Mouse (Mus musculus) left cerebral cortex, adult 18-20 months (tissue): ENCODE data around the gene Lekr1. TPM values are rescaled to one million over a fixed set of nuclear protein-coding genes. Genes with fewer than 3 reads are reported as not detected.

Experiments
- DNase-seq, 2 experiments: peaks; one replicate each; pipeline ENCODE4 v3.0.0; 2021 to 2022; ENCODE audit warnings: low spot score in 2 of 2, mixed read lengths in 1 of 2
- microRNA-seq, 2 experiments: library from miRNA; unstranded; fragments of <30 nt; microRNA quantifications; one replicate each; pipeline ENCODE4 v1.2.0; 2021
- total RNA-seq, 2 experiments: library from RNA; stranded (reverse); gene quantifications; 2 replicates each; pipeline ENCODE4 v1.2.3; 2021

The Lekr1 gene
- total RNA-seq, 2 experiments from 2014 or later, result 6.9 to 7.3 TPM

DNA sequence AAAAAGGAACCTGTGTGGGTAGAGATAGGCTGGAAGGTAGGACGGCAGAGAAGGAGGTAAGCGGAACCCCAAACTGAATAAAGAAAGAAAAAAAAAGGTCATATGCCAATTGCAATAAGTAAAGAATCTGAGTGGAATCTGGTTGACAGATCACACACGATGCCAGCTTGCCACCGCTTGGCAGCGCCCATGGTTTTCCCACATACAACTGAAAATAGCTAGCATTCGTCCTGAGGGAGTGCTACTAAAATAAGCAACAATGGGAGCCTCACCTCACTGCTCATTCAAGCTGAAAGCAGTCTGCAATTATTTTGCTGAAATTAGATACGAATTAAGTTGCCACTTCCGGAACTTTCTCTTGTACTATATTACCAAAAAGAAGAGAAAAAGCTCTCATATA lies 202.9 kb downstream of the Lekr1 start:
- DNase-seq, result peak; percentile 19 to 53

- DNase-seq, result no peak
Measured at GRCm38 (mm10) chr3:65869724-65870123, 203.7 kb downstream of the Lekr1 start.

DNA sequence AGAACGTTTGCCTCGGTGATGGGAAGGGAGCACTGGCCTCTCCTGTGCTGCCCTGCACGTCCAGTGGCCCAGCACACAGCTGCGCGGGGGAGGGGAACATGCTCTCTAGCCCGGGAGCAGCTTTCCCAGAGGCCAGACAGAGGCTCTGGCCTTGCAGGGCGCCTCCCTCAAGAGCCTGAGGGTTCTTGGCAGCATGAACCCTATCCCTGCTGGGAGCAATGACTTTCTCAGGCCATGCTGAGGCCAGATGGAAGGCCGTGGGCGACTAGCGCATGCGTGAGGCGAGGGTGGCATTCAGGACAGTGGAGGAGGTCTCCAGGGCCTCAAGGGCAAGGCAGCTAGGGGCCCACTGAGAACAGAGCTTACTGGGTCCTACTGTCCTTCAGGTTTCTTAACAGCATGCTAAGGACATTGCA lies 205.2 kb downstream of the Lekr1 start:
- DNase-seq, result peak; percentile 17 to 23

- DNase-seq, result no peak
Measured at GRCm38 (mm10) chr3:65871609-65872272, 205.7 kb downstream of the Lekr1 start.

GRCm38 (mm10) chr3:65873093-65873830 lies 207.2 kb downstream of the Lekr1 start:
- no peak for DNase-seq

Small RNAs within 50 kb of the gene (microRNA-seq; reads per million reads assigned to microRNA genes)
- 0.42 to 1.7 reads per million in 2 experiments for gene Mir8120

Other genes with a start within 250 kb of the Lekr1 start
- gene Tiparp, start 137.8 kb upstream of the Lekr1 start, total RNA-seq, result 10 to 100 TPM; 15.9 to 19.1 TPM